Mouse (Mus musculus) layer of hippocampus, postnatal 14 days (tissue): ENCODE measurements around the gene Cxcr4. TPM values are rescaled to one million over a fixed set of nuclear protein-coding genes. Genes with fewer than 3 reads are reported as not detected.
A peak's percentile ranks its signal among the peaks of the same experiment; 100 is the strongest.
"Not testable (repeated sequence)": the region's sequence is repeated elsewhere in the genome, so short reads cannot be mapped to it uniquely, and the experiment has no call there.

Source experiments
- DNase-seq, 2 experiments: peaks; one replicate each; pipeline ENCODE4 v3.0.0; 2021 to 2022; ENCODE audit warnings: low spot score in 2 of 2, mixed read lengths in 1 of 2
- total RNA-seq, 2 experiments: library from RNA; stranded (reverse); gene quantifications; 2 replicates each; pipeline ENCODE4 v1.2.3; 2021

Cxcr4 gene
- total RNA-seq, 2 experiments from 2014 or later = 10.2 to 17.0 TPM

- no peak for DNase-seq
Measured at GRCm38 (mm10) chr1:128600549-128600948, 8.5 kb upstream of the Cxcr4 start.

DNA sequence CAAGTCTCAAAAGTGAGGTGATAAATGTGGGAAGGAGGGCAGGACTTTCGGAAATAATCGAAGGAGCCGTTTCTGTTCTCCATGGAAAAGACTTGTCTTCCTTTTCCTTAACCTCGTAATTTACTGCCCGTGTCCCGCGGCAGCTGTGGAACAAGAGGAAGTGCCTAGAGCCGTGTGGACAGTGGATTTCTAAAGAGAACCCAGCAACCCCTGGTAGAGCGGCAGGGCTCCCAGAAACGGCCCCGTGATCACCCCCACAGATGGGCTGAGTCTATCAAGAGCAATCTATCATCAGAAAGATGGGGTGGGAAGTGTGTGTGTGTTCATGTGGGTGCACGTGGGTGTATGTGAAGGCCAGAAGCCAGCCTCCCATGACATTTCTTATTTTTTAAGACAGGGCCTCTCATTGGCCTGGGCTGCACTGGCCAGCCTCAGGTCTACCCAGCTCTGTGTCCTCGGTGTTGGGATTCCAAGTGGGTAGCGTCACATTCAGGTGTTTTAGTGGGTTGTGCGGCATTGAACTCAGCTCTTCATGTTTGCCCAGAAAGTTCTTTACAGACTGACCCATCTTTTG is 5.2 kb upstream of the Cxcr4 start:
- DNase-seq = no peak

DNA sequence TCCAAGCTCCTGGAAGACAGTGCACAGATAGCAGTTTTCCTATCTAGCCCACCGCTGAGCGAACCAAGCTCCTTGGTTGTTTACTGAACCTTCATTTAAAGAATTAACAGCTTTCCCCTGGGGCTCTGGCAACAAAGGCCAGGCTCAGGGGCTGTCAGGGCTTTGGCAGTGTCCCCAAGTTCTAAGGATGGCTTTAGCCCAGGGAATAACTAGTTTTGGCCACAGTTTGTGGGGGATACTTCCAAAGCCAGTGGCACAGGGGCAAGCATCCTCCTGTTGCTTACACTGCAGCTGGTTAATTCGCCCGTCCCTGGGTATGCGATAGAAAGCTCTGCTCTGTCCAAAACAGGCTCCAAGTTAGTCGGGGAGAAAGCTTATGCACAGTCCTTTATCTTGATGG is 3.4 kb upstream of the Cxcr4 start:
- DNase-seq = no peak

- DNase-seq = no peak
Measured at GRCm38 (mm10) chr1:128595105-128595420, 3.0 kb upstream of the Cxcr4 start.

DNA sequence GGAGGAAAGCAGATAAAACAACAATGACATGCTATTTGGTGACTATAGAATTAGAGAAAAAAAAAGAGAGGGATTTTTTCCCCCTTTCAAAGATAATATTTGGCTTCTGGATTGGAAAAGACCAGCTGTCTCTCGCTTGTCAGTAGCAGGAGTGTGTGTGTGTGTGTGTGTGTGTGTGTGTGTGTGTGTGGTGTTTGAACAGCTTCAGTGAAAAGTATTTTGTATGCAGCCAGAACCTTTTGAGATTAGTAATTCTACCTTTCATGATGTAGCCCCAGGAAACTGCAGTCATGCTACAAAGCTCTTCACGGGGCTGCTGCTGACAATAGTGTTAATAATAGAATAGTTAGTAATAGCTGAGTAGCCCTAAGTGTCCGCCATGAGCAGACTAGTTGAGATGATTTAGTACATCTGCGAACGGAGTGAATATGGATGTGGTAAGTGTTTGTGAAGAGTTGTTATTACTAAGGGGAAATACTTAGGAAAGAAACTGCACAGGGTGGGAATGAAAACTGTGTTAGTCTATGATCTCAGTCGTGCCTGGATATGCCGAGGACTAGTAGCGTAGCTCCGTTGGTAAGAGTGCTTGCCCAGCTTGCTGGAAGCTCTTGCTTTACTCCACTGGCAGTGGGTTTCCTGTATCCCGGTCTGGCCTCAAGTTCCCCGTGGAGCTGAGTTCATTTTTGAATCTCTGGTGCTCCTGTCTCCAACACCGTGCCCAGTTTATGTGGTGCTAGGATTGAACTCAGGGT is 2.4 kb upstream of the Cxcr4 start:
- peak in 1 of 2 experiments; percentile 44 for DNase-seq

GRCm38 (mm10) chr1:128592961-128593501 is 938 bp upstream of the Cxcr4 start:
- DNase-seq = peak; percentile 71 to 83

DNA sequence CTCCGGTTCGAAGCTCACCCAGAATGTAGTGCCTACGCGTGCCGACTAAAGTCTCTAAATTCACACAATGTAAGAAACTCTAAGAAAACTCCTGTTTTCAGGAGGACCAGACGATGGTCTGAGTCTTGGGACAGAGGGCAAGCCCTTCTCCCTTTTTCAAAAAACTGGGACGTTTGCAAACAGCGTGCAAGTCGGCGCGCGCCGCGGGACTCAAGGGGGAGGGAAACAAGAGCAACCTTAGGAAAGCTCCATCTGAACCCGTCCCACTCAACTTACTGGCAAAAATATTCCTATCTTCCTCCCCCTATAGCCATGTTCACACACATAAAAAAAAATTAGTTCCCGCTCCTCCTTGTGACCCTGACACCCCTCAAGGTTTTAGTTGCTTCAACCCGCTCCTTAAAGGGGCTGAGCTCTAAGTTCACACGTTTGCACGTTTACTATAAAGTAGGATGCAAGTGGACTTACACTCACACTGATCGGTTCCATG is 327 bp downstream of the Cxcr4 start:
- no peak for DNase-seq

DNA sequence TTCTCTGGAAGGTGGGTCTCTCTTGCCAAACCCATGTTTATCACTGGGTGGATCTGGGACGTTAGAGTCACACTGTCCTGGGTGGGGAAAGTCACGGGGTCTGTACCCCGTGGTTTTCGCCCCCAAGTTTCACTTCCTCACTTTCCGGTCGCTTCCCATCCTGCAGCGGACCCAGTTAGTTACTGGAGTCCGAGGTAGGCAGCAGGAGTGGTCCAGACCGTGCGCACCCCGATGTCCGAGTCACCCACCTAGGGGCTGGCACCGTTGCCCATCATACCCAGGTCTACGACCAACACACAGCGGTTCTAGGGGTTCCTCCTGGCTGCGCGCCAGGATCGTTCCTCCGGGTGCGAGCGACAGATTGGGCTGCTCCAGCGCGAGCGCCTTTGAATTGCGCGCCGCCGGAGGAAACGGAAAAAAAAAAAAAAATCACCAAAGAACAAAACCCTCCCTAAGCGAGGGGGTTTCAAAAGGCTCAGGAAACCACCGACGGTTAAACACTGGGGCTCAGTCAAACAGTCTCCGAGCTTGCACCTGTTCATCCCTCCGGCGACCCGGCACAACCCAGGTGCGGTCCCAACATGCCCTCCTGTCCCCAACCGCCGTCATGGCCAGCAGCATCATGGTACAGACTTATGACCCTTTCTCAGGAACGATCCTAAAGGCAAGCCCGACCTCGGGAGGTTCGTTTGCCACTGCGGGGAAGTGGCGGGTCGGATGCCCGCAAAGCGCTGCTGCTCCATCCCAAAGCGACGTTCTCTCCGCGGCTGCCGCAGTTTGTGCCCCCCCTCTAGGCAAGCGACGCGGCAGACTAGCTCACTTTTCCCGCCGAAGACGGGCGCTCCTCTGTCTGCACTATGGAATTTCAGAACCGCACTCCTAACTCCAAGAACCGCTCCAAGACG is 1.0 kb downstream of the Cxcr4 start:
- no peak for DNase-seq

GRCm38 (mm10) chr1:128590011-128590410 is 2.1 kb downstream of the Cxcr4 start:
- DNase-seq = no peak

- no peak for DNase-seq
Measured at GRCm38 (mm10) chr1:128589488-128589887, 2.6 kb downstream of the Cxcr4 start.

DNA sequence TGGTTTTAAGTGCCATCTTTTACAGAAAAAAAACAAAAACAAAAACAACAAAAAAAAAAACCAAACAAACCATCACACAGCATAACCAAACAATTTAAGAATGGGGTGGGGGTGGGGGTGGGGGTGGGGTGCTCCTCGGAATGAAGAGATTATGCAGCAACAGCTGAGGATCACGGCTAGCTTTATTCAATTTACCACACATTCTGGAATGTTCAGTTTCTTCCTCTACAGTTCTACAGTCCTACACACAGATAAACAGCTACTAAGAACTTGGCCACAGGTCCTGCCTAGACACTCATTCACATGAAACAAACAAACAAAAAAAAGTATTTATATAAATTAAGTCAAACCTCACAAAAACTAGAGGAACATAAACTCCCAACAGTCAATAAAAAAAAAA is 3.8 kb downstream of the Cxcr4 start:
- DNase-seq = no peak

DNA sequence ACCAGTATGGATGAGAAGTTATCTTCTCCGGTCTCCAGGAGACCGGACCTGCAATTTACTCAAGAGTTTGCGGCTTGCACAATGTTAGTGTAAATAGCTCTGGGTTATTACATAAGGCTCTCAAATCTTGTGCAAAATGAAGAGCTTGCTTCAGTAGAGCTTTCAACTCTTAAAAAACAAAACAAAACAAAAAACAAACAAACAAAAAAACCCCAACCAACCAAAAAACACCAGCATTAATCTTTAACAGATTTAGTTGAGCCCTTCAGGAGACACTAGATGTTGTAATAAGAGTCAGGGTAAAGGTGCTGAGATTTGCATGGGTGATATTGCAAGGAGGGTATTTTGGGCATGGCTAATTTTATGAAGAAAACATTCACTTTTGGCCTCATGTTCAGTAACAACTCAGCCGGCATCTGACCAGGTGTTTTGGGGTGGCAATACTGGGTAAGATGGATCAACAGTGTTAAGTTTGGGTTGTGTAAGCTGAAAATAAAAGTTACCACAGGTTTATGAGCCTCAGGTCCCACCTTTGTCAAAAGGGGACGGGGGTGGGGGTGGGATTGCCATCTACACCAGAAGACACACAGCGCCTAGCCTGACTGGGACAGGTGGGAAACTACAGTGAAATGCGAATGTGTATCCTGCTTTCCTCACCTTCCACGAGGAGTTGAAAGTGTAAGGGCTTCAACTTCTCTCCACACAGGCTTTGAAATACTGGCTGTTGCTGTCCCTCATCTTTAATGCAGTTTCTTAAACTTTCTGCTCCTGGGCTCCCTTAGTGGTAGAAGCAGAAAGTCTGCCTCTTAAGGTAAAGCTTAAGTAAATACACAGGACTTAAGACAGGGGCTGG is 4.9 kb downstream of the Cxcr4 start:
- DNase-seq = no peak

DNA sequence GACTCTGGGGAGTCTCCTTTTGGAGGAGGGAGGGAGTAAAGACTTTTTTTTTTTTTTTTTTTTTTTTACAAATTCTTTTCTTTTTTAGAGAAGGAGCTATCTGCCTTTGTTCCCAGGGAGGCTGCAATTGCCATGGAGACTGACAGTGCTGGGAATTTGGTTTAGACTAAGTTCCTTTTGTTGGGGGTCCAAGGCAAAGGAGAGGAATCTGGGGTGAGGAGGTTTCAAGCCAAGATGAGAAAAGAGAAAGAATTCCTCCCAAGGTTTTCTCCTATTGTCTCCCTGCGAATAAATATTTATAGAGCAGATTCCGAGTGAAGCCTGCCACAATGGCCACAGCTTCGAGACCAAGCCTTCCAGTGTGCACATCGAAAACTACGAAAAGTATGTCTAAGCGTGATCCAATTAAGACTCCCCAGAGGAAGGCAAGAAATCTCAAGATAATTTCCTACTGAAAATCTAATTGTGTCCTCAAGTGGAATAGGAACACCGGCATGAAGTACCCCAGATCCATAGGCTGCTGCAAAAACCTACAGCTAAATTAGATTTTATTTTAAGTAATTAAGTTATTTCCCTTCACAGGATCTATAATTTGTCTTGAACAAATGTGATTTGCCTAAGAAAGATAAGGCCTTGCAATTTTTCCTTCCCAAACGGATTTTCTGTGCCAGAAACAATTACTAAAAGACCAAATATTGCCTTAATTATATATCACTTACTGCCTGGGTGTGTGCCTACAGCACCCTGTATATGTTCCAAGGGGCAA is 5.7 kb downstream of the Cxcr4 start:
- DNase-seq = no peak

DNA sequence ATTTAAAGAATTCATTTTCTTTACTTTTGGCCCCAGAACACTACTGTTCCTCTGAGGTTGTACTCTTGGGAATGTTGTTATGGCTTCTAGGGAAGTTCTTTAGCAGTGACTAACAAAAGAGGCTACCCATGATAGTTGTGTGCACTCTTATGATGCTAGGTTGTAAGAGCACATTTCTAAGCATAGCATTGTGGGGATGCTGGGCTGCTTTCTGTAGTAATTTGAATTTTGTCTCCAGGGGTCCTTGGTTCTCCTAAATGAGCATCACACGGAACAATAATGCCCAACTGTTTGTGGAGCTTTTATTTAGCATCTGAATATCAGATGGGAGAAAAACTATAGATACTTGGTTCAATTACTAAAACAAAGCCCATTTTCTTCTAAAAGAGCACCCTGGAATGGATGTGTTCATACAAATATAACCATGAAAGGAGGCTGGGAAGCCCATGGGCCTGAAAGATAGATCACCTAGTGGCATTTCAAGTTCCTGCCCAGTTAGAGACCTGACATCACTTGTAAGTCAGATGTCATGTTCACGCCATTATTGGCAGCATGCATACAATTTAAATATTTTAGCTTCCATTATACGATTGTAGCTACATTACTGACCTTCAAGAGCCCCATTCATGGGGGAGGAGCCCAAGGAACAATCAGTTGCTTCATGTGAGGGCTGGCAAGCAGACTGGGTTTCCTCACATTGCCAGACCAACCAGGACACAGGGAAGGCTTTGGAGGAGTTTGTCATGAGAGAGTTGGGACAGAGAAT is 6.5 kb downstream of the Cxcr4 start:
- no peak for DNase-seq

GRCm38 (mm10) chr1:128584716-128585115 is 7.4 kb downstream of the Cxcr4 start:
- DNase-seq = not testable (repeated sequence)

DNA sequence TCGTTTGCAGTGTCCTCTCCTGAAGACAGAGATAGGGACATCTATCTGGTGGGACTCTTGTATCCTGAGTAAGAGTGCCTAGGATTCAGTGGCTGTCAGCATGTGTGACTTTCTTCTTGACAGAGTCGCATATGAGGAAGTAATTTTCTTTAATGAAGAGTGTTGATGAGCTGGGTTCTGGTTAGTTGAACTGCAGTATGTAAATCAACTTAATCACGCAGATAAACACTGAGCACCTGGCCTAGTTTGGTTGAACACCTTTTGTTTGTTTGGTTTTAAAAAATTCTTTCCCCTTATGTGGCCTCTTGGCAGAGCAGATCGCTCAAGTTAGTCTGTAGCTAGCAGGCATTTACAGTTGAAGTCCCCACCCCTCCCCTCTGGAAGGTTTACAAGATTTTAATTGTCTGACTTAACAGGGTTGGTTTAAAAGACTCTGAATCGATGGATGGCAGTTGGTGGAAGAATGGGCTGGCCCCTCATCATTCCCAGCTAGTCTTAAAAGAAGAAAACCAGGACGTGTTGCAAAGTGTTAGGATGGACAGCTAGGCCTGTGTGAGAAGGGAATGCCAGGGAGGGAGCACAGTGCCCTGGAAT is 8.7 kb downstream of the Cxcr4 start:
- DNase-seq = no peak

DNA sequence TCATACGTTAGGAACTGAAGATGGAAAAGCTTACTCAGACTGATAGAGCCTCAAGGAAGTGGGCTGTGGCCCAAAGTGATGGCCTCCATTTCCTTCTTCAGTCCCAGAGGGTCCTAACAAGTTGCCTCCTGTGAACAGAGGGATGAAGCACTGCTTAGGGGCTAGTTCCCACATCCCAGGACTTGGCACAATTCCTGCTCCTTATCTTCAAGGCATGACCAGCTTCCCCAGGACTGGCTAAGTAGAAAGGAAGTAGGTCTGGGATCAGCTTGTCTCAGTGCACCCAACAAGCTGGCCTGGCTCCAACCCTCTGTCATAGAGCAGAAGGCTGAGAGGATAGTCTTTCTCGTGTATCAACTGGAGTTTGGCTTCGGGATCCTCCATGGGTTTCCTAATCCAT is 11.8 kb downstream of the Cxcr4 start:
- DNase-seq = no peak

- no peak for DNase-seq
Measured at GRCm38 (mm10) chr1:128578454-128578853, 13.6 kb downstream of the Cxcr4 start.

DNA sequence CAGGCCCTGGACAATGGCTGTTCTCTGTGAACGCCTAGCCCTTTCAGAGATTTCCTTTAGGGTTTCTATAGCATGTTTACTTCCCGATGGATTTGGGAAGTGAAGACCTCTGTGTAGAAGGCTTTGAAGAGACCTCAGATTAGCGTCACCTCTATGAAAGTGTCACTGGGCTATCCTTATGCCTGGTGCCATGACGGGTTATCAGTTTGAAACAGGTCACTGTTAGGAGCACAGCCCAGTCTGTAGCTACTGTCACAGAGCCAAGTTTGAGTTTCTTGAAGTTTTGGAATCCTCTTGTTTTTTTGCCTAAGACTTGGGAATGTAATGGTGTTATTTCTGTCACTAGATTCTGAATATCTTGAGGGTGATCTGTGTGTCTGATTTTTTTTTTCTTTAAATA is 17.0 kb downstream of the Cxcr4 start:
- DNase-seq = no peak
